Mouse (Mus musculus) thymus, adult 2 months (tissue): ENCODE measurements around the gene Slc19a1. TPM values are rescaled to one million over a fixed set of nuclear protein-coding genes. Genes with fewer than 3 reads are reported as not detected.

Source experiments
- DNase-seq: peaks from one replicate; pipeline ENCODE4 v3.0.0; 2021
- H3K27ac ChIP-seq: fragments of 200-500 bp; 2 replicates; pipeline ENCODE4 v1.5.1; 2012; ENCODE audit warnings: low read length, control low read depth; ENCODE audit not compliant: control insufficient read depth, insufficient read depth
- H3K27me3 ChIP-seq: fragments of 200-500 bp; 2 replicates; pipeline ENCODE4 v1.6.1; 2012; ENCODE audit warnings: mild to moderate bottlenecking, low read length, moderate library complexity, mixed read lengths; ENCODE audit not compliant: control insufficient read depth, insufficient read depth
- H3K36me3 ChIP-seq: fragments of 200-500 bp; 2 replicates; pipeline ENCODE4 v1.6.1; 2012; ENCODE audit warnings: mild to moderate bottlenecking, low read length, moderate library complexity; ENCODE audit not compliant: control insufficient read depth, insufficient read depth
- H3K4me1 ChIP-seq: fragments of 200-500 bp; replicated peaks from 2 replicates; pipeline ENCODE4 v1.6.1; 2012; ENCODE audit warnings: low read length; ENCODE audit not compliant: control insufficient read depth, insufficient read depth
- H3K4me3 ChIP-seq: fragments of 200-500 bp; 2 replicates; pipeline ENCODE4 v1.5.1; 2012; ENCODE audit warnings: mild to moderate bottlenecking, low read length, control low read depth, moderate library complexity; ENCODE audit not compliant: control insufficient read depth, insufficient read depth
- CTCF ChIP-seq: fragments of 200-500 bp; IDR thresholded peaks from 2 replicates; pipeline ENCODE4 v1.5.1; 2012; ENCODE audit warnings: mild to moderate bottlenecking, control low read depth, low read length, moderate library complexity, borderline replicate concordance; ENCODE audit not compliant: control insufficient read depth, poor library complexity, insufficient read depth; ENCODE audit errors: extremely low read depth
- POLR2A ChIP-seq: fragments of 200-500 bp; IDR thresholded peaks from 2 replicates; pipeline ENCODE4 v1.6.1; 2012; ENCODE audit warnings: mild to moderate bottlenecking, low read length, control low read depth, moderate library complexity; ENCODE audit not compliant: control insufficient read depth, poor library complexity, insufficient read depth; ENCODE audit errors: extremely low read depth
- WGBS: fragments of 180-500 bp; shearing (Covaris S2); methylation state at CpG from one replicate; pipeline ENCODE4 v1.1.7; 2018; 5-methylcytosine and 5-hydroxymethylcytosine counted together
- polyA plus RNA-seq: library from polyadenylated mRNA; depleted of rRNA; stranded (reverse); fragments of >200 nt; gene quantifications from 2 replicates; pipeline ENCODE4 v1.2.3, GENCODE M21; 2012

Gene Slc19a1
- polyA plus RNA-seq, 1 experiment, result 110 TPM

DNA sequence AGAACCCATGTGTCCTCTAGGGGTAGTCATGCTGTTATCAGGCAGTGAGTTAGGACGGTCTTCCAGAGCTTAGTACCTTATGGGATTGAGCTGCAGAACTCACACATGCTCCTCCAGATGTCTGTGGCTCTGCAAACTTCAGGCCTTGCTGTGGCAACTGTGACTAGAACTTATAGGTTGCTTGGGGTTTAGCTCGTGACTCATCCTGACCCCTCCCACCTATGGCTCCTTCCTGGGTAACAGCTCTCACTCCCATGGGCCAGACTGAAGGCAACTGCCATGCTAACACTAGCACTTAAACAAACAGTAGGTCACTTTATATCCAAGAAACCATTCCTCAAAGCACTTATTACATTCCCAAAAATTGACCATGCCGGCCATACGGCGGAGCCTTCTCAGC is 1.4 kb upstream of the Slc19a1 start:
- Histone ChIP-seq H3K27me3 (no peaks in the 10 kb centered on the region), H3K36me3 (no peaks in the 10 kb centered on the region), H3K4me1 (peaks cover 23% of the 10 kb centered on the region), H3K4me3 (no peak overlapping the region), H3K27ac (no peak overlapping the region)
- TF ChIP-seq POLR2A (no peak), CTCF (no peak)
- DNase-seq, result no peak
- WGBS, result 92% methylated on average over 5 of the region's 5 CpGs

DNA sequence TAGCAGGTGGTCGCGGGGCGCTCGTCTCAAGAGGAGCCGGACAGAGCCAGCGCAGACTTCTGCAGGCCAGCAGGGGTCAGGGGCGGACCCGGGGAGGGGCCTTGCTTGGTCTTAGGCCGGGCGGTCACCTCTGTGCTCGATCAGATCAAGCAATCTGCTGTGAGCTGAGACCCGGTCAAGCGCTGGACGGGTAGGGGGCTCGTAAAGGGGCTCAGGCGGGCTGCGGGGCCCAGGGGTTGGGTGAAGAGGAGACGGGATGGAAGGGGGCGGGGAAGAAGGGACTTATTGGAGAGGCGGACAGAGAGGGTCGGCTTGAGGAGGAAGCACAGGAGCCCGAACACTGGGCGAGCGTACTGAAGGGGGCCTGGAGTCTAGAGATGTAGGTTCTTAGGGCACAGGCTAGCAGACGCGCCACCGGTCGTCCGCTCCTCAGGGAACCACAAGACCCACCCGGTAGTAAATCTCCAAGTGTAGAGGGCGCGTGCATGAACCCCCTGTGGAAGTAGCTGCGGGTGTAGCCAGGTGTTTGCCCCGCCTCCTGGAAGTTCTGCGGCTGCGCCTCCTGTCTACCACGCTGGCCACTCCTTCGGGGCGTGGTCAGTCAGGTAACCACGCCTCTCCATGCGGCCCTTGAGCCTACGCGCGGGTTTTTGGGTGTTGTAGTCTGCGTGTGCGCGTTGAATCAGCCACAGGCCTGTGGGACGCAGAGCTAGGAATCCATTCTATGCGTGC is 716 bp downstream of the Slc19a1 start:
- peak overlapping the region; percentile 77 for H3K4me3 ChIP-seq
- 2% methylated on average over 49 of the region's 49 CpGs for WGBS
- no peaks in the 10 kb centered on the region for H3K36me3 ChIP-seq
- no peaks in the 10 kb centered on the region for H3K27me3 ChIP-seq
- peaks cover 23% of the 10 kb centered on the region for H3K4me1 ChIP-seq
- no peak; the same call in 1 of the 2 replicates for TF ChIP-seq CTCF
- peak; percentile 72; the same call in 1 of the 2 replicates for TF ChIP-seq POLR2A
- H3K27ac ChIP-seq, result no peak overlapping the region
- peak; percentile 97 for DNase-seq

DNA sequence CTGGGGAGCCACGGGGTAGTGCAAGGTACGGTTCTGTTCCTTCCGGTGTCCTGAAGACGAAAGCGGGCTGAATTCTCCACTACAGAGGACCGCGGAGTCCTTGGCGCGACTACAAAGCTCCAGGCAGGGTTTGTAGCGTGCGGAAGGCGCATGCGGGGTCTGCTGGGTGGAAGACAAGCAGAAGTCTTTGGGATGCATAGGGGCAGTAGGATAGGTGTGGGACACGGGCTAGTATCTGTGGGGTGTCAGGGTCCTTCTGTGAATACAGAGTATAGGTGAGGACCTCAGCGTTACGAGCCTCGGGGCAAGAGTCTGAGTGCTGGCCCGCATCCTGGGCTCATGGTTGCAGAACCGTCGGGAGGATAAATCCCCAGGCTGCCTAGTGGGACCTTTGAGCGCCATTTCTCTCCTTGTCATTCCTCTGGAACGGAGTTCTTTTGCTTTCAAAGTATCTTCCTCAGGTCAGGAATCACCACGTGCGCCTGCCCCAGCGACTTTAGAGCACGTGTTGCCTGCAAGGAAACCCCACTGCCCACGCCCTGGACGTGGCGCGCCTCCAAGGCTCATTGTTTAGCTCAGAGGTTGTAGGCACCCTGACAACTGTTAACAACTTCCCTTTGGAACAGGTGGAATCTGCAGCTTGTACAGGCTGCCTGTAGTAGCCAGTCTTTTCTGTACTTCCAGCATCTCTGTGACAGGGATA is 1.4 kb downstream of the Slc19a1 start:
- no peak overlapping the region for H3K27ac ChIP-seq
- peaks cover 23% of the 10 kb centered on the region for H3K4me1 ChIP-seq
- under 1% methylated on average over 30 of the region's 30 CpGs for WGBS
- peak overlapping the region; percentile 77 for H3K4me3 ChIP-seq
- no peak for TF ChIP-seq CTCF
- no peak for TF ChIP-seq POLR2A
- H3K36me3 ChIP-seq, result no peaks in the 10 kb centered on the region
- H3K27me3 ChIP-seq, result no peaks in the 10 kb centered on the region
- peak; percentile 35 for DNase-seq

DNA sequence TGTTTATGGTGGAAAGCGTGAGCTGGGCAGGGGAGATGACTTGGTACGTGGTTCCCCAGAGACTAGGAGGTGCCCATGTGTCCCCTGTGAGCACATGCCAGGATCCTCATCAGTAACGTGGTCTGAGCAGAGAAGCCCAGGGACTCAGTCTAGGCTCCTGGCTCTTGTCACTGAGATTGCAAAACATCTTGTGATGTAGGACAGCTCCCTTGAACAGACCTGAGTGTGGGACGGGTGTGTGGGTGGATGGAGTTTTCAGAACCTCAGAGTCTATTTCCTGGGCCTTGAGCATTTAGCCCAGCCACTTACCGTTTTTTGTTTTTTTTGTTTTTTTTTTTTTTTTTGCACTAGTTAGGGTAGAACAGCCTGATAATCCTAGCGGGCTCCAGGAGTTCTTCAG is 3.4 kb downstream of the Slc19a1 start:
- WGBS, result 69% methylated on average over 6 of the region's 6 CpGs
- no peak overlapping the region for H3K4me3 ChIP-seq
- no peak for DNase-seq
- TF ChIP-seq POLR2A, result no peak
- no peak for TF ChIP-seq CTCF
- peaks cover 23% of the 10 kb centered on the region for H3K4me1 ChIP-seq
- no peaks in the 10 kb centered on the region for H3K27me3 ChIP-seq
- no peaks in the 10 kb centered on the region for H3K36me3 ChIP-seq
- H3K27ac ChIP-seq, result no peak overlapping the region

DNA sequence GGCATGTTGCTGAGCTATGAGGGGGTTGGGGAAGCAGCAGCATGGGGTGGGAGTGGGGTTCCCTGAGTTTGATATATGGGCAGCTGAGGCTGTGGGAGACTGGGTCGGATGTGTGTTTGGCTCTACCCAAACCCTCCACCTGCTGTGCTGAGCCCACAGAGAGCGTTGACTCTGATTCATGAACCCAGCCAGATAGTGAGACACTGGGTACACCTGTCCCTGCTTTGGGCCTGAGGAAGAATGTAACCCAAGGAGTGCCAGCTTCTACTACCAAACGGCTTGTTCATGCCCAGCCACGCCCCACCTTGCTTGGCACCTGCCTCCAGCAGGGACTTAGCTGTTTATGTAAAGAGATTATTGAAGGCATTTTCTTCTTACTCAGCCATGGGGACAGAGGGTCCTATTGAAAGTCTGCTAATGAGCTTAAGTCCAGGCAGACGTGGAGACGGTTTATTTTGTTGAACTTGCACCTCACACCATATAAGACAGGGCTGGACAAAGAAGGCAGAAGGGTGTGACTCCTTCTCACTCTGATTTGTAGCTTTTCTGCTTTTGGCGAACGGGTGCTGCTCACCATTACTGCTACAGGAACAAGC is 6.6 kb downstream of the Slc19a1 start:
- Histone ChIP-seq H3K27me3 (no peaks in the 10 kb centered on the region), H3K4me3 (no peak overlapping the region), H3K27ac (no peak overlapping the region), H3K36me3 (no peaks in the 10 kb centered on the region), H3K4me1 (peaks cover 14% of the 10 kb centered on the region)
- 96% methylated on average over 8 of the region's 8 CpGs for WGBS
- TF ChIP-seq CTCF (no peak), POLR2A (no peak)
- no peak for DNase-seq

DNA sequence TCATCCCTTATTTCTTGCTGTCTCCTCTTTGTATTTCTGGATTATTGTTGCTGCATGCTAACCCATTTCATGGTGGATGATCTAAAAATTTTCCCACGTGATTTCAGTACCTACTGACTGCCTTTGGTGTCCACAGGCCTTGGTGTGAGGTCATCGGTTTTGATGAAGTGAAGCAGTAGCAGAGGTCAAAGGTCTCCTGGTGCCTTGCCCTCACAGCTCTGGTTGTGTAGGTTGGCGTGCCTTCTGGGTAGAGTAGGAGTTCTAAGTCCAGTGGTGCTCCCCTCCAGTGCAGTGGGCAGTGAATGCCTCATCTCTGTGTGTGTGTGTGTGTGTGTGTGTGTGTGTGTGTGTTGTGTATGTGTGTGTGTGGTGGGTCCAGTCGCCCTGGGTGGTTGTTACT is 16.2 kb downstream of the Slc19a1 start:
- 88% methylated on average over 4 of the region's 4 CpGs for WGBS
- no peak for DNase-seq
- no peaks in the 10 kb centered on the region for H3K36me3 ChIP-seq

More for the DNA sequence above, 16.2 kb downstream of the Slc19a1 start:
- no peak overlapping the region for H3K27ac ChIP-seq
- H3K4me1 ChIP-seq, result no peaks in the 10 kb centered on the region
- H3K4me3 ChIP-seq, result no peak overlapping the region
- no peak for TF ChIP-seq POLR2A
- no peak for TF ChIP-seq CTCF
- no peaks in the 10 kb centered on the region for H3K27me3 ChIP-seq
